Mouse (Mus musculus): ENCODE measurements at regions not wholly inside any gene's neighbourhood (a gene's known extent, or its start where the extent isn't known, plus 50 kb on each side); places are given as distances from the start of the nearest gene placed in this dataset.

GRCm38 (mm10) chr3:7134714-7135113 lies 514.5 kb upstream of the 1700008P02Rik start:
- no peak for ATAC-seq (ENCODE audit: low FRiP score)
- Histone ChIP-seq H3K27me3 (ENCODE audit: control insufficient read depth, insufficient read depth, low read length) (no peaks in the 10 kb centered on the region), H3K4me3 (ENCODE audit: low read depth, low read length) (no peak overlapping the region), H3K4me1 (replicated peaks; ENCODE audit: control insufficient read depth, insufficient read depth, low read length) (no peaks in the 10 kb centered on the region), H3K36me3 (ENCODE audit: control insufficient read depth, insufficient read depth, low read length) (no peaks in the 10 kb centered on the region), H3K4me2 (replicated peaks; ENCODE audit: low read depth, low read length) (no peak overlapping the region), H3K9ac (ENCODE audit: low read depth, low read length) (no peak overlapping the region), H3K9me3 (ENCODE audit: control insufficient read depth, low read length) (no peaks in the 10 kb centered on the region), H3K27ac (ENCODE audit: low read depth, low read length) (no peak overlapping the region)
- no peak for DNase-seq (ENCODE audit: low spot score)
- WGBS = 69% methylated on average over 1 of the region's 1 CpGs

Data from hindbrain, embryonic 11.5 days (tissue).